Comparison of ENCODE assay signal across 18 mouse cellular contexts in the genomic region with DNA sequence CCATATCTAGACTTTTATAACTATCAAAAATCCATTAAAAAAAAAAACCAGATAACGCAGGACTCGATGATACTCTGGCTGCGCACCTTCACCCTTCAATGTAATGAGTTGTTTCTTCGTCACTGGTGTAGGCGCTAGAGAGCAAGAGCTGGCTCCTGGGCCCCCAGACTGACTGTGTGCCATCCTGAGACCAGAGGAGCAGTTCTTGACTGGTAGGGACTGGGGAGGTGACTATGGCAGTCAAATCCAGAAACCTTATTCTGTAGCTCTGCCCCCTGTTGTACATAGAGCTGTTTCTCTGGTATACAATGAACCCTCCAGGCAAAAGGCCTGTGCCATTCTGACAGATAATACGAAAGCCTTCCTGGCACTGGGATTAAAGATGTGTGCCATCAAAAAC. TPM values are rescaled to one million over a fixed set of nuclear protein-coding genes. Genes with fewer than 3 reads are reported as not detected.
"Had no signal": no experiment of that assay in that cellular context is flagged by ENCODE, and none has a peak within 500 bp of the region (broad histone marks: within the 10 kb centered on the region; RNA-seq: fewer than 3 reads in every experiment).

No protein-coding gene starts in this region.

- H3K27me3 ChIP-seq: liver, embryonic 13.5 days; midbrain, embryonic 12.5 days; midbrain, embryonic 15.5 days; neural tube, embryonic 12.5 days; neural tube, embryonic 15.5 days; stomach, embryonic 15.5 days had no signal

- DNase-seq: kidney, adult 2 months; kidney, postnatal 25 days; layer of hippocampus, postnatal 36 days; liver, embryonic 13.5 days; lung, adult 2 months; lung, postnatal 14 days; lung, postnatal 4 days; retina, postnatal 1 day; right cerebral cortex, postnatal 25 days; spleen, adult 18-20 months had no signal

- H3K4me1 ChIP-seq: liver, embryonic 13.5 days; midbrain, embryonic 12.5 days; midbrain, embryonic 15.5 days; neural tube, embryonic 12.5 days; neural tube, embryonic 15.5 days; stomach, embryonic 15.5 days had no signal

- H3K36me3 ChIP-seq: liver, embryonic 13.5 days; midbrain, embryonic 12.5 days; midbrain, embryonic 15.5 days; neural tube, embryonic 12.5 days; neural tube, embryonic 15.5 days; stomach, embryonic 15.5 days had no signal

- H3K27ac ChIP-seq: kidney, postnatal 0 days; left cerebral cortex, adult 2 months; liver, embryonic 13.5 days; midbrain, embryonic 12.5 days; midbrain, embryonic 15.5 days; neural tube, embryonic 12.5 days; neural tube, embryonic 15.5 days; stomach, embryonic 15.5 days had no signal

- H3K4me3 ChIP-seq: left cerebral cortex, adult 2 months; liver, embryonic 13.5 days; midbrain, embryonic 12.5 days; midbrain, embryonic 15.5 days; neural tube, embryonic 12.5 days; neural tube, embryonic 15.5 days; stomach, embryonic 15.5 days had no signal

- H3K9me3 ChIP-seq: liver, embryonic 13.5 days; midbrain, embryonic 12.5 days; midbrain, embryonic 15.5 days; neural tube, embryonic 12.5 days; neural tube, embryonic 15.5 days; stomach, embryonic 15.5 days had no signal

RNA-seq across cellular contexts. Expression of gene Ntrk3, which starts 0.6 kb away (rescaled TPM):
- total RNA-seq: megakaryocyte progenitor cell, adult 5-6 weeks had no signal
